Mouse (Mus musculus): ENCODE measurements around the gene Hip1.

The Hip1 gene

DNA sequence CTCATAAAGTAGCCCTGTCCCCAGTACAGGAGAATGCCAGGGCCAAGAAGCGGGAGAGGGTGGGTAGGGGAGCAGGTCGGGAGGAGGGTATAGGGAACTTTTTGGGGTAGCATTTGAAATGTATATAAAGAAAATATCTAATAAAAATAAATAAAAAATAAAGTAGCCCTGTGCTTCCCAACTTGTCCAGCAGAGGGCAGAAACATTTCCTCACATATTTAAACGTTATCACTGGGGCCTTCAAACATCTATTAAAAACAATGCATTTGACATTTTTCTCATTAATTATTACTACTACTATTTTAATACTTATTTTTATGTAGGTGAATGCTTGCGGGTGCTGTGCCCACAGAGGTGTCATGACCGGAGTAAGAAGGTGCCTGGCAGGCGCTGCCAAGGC, 177.1 kb downstream of the Hip1 start:
- peak in 1 of 2 experiments; percentile 41 for DNase-seq

- DNase-seq = peak in 1 of 2 experiments; percentile 55
These were observed 181.4 kb downstream of the Hip1 start for GRCm38 (mm10) chr5:135363540-135363939.

GRCm38 (mm10) chr5:135362572-135362971, 182.3 kb downstream of the Hip1 start:
- DNase-seq = no peak

GRCm38 (mm10) chr5:135359772-135360171, 185.1 kb downstream of the Hip1 start:
- no peak for DNase-seq

DNA sequence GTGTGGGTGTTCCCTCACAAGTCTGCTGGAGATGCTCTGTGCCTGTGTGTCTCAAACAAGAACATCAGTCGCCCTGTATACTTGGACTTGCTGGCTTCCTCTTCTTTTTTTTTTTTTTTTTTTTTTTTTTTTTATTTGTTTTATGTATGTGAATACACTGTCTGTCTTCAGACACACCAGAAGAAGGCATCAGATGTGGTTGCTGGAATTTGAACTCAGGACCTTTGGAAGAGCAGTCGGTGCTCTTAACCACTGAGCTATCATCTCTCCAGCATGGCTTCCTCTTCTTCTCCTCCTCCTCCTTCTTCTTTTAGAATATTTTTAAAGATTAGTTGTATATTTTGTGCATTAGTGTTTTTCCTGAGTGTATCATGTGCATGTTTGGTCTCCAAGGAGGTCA, 187.4 kb downstream of the Hip1 start:
- DNase-seq = no peak
